Mouse (Mus musculus): ENCODE measurements around the gene Efcab9.

GRCm38 (mm10) chr11:32487501-32487900 is 44.4 kb downstream of the Efcab9 start:
- TF ChIP-seq CTCF (IDR thresholded peaks at IDR 0.05; ENCODE audit: low read depth): peak; percentile 53
- no peak for TF ChIP-seq EP300 (IDR thresholded peaks at IDR 0.05; ENCODE audit: low read depth)
